Mouse (Mus musculus) adrenal gland, adult 2 months (tissue): Measurements from ENCODE around the gene Plekhh2. TPM values are rescaled to one million over a fixed set of nuclear protein-coding genes. Genes with fewer than 3 reads are reported as not detected.

Source experiments
- DNase-seq: peaks from one replicate; pipeline ENCODE4 v3.0.0; 2021
- polyA plus RNA-seq: library from polyadenylated mRNA; depleted of rRNA; stranded (reverse); fragments of >200 nt; gene quantifications from 2 replicates; pipeline ENCODE4 v1.2.3, GENCODE M21; 2012
- total RNA-seq, 2 experiments: library from RNA; stranded (reverse); gene quantifications; 2 replicates each; pipeline ENCODE4 v1.2.3; 2021

The Plekhh2 gene
- total and polyA plus RNA-seq, 3 experiments: 1.0 to 4.4 (median 3.0) TPM

DNA sequence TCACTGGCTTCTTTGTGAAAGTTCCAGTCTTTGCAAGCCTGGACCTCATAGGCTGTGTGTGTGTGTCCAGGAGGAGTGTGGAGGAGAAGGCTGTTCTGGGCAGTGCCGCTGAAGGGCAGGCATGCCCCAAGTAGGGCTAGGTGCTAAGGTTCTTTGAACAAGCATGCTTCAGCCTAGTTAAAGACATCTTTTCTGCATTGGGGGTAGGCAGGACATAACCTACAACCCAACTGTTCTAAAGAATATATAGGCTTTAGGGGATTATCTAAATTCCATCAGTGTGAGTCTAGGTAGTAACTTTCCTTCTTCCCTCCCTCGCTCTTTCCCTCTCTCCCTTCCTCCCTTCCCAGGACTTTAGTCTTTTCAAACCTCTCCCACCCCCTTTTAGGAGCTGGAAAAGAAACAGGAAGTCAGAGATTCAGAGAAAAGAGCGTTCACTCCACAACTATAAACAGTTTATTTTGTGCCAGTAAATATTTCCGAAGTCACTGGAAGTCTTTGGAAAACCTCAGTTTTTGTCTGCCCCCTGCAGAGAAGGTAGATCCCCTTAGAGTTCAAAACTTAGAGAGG lies 906 bp downstream of the Plekhh2 start:
- DNase-seq: no peak

DNA sequence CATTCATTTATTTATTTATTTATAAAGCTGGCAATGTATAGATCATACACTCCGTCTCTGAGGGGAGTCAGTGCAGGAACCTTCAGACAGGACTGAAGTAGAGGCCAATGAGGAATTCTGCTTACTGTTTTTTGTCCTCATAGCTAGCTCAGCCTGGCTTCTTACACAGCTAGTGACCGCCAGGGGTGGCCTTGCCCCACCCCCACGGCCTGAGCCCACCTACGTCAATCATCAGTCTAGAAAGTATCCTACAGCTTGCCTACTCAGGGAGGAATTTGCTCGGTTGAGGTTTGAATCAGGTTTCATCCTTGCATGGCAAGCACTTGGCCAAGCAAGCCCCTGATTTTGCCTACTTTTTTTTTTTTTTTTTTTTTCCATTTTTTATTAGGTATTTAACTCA lies 4.2 kb downstream of the Plekhh2 start:
- DNase-seq: no peak

DNA sequence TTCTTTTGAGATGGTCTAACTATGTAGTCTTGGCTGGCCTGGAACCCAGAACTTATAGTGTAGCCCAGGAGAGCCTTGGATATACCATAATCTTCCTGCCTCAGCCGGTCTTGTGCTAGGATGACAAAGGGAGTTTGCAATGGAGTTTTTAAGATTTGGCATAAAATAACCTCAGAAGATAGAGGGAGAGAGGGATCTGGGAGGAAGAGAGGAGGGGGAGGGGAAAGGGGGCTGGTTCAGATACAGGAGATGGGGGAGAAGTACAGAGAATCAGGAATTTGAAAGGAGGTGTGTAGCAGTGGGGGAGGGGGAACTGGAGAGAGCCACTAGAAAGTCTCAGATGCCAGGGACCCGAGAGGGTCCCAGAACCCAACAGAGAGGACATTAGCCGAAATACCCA lies 7.7 kb downstream of the Plekhh2 start:
- DNase-seq: no peak

DNA sequence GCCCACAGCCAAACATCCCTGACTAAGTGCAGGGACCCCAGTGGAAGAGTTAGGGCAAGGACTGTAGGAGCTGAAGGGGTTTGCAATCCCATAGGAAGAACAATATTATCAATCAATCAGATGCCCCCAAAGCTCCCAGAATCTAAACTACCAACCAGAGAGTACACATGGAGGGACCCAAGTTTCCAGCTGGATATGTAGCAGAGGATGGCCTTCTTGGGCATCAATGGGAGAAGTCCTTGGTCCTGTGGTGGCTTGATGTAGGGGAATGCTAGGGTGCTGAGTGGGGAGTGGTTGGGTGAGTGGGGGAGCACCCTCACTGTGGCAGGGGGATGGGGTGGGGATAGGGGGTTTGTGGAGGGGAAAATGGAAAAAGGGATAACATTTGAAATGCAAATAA lies 8.4 kb downstream of the Plekhh2 start:
- no peak for DNase-seq

DNA sequence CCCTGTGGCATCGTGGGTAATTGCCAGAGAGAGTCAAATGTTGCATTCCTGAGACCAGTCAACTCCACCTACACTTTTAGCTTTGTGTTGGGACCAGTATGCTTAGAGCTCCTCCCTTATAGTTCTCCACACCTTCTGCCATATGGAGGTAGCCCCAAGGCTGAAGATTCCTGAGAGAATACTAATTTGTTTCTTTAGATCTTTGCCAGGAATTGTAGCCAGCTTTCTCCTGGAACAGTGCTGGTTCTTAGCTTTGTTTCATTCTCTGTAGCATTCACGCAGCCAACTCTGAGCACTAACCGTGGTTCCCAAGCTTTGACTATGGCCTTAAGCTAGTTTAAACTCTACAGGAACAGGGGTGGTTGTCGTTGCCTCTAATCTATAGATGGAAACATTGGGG lies 17.7 kb downstream of the Plekhh2 start:
- DNase-seq: no peak

DNA sequence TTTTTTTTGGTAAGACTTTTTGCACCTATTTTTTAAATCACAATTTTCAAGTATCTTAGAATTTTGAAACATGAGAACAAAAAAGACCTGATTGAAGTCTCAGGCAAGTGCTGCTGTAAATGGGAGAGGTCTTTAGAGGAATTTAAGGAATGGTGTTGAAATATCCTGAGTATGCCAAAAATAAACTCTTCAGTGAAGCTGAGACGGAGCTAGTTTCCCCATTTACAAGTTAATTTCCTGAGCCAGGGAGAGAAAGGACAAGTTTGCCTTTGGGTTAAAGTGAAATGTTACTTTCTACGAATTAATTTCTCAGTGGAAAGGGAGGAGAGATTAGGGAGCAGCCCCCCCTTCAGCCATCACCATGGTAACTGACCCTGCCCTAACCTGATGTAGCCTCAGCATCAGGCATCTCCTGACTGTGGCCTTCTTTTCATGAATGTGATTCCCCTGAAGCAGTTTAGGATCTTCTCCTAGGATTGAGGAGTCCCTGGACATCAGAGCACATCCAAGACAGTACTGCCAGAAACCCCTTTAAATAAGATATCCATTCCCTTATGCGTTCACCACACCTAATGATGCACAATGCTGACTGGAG lies 18.6 kb downstream of the Plekhh2 start:
- DNase-seq: no peak

DNA sequence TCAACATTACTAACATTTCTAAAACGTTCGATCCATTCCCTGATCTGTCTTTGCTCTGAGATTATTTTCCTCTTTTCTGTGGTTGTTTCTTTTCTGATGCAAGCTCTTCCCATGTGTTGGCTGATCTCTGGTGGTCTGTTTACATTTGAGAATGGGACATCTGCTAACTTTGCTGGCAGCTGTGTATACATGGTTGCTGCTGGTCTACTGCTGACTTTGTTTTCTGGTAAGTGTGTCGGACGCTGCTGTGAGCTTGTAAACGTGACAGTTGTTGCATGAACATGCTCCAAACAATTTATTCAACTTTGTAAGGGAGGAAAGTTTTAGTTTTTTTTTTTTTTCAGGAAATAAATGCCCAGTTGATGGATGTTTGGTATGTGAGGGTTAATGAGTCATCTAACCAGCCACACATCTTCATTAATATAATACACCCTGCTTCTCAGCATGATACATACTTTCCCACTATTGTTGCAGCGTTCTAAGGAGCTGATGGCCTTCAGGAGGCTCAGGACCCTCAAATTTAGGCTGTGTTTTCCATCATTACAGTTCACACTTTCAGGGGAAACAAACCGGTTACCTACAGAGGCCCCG lies 21.3 kb downstream of the Plekhh2 start:
- no peak for DNase-seq

DNA sequence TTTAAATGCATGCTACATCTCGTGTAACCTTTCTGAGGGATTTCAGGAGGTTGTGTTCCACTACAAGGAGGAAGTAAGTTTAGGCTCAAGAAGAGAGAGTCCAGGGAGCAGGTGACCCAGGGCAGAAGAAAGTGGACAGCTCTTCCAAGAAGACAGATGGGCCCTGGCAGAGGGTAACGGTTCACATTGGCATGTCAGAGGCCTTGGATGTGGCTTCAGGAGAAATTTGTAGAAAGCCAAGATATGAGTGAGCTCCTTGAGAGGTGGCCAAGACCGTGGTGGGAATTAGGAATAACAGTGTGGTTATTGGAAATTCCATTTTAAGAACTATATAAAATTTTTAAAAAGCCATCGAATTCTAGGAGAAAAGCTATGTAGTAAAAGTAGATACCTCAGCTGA lies 22.1 kb downstream of the Plekhh2 start:
- no peak for DNase-seq

DNA sequence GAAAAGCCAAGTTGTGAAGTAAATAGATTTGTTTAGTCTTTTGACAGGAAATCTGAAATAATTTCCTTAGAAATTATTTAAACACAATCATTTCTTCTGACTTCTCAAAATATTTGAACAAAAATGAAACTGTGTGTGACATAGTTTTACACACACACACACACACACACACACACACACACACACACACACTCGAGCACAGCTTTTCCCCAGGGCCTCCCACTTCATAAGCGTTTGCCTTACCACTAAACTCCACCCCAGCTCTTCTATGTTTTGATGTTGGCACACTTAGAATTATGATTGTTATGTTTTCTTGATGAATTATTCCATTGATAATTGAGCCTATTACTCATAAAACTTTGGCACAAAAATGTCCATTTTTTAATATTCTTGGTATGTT lies 22.9 kb downstream of the Plekhh2 start:
- no peak for DNase-seq

DNA sequence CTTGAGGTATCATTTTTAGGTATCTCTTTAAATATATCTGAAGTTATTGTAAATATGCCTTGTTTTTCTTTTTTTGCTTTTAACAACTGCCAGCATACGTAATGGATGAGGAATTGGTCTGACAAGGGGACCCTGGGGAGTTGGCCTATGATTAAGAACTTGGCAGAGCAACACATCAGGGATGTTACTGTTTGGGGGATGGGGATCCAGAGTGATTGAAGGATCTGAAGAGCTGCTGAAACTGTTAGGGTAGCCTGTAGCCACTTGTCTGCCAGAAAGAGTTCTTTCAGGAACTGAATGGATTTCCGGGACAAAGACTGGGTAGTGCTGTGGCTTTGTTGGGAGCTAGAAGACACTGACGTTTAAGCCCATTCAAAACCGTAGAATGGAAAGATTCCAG lies 23.5 kb downstream of the Plekhh2 start:
- peak; percentile 17 for DNase-seq

DNA sequence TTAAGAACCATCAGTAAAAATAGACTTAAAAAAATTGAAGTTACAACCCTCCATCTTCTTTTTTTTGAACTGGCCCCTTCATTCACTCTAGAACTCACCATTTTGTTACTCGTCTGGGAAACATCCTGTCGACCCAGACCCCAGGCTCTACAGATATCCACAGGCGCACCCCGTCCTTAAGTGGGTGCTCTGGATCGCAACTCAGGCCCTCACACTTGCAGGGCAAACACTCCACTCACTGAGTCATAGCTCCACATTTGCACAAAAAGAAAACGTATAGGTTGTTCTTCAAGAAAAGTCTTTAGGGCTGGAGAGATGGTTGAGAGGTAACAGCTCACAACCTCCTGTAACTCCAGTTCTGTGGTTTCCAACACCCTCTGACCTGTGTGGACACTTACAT lies 25.6 kb downstream of the Plekhh2 start:
- DNase-seq: no peak

DNA sequence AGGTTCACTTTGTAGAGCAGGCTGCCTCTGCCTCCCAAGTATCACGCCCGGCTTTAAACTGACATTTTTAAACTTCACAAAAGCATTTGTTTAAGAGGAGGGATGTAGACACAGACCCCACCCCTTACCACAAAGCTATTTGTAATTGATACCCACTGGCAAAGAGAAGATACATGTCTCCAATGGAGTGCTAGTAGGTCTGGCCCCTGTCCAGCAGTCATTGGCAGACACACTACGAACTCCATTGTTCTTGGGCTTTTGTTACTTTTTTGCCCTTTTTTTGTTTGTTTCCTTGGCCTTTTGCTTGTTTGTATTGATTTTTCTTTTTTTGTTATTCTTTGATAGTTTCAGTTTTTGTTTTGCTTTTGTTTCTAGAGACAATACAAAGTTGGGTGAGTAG lies 26.3 kb downstream of the Plekhh2 start:
- no peak for DNase-seq

DNA sequence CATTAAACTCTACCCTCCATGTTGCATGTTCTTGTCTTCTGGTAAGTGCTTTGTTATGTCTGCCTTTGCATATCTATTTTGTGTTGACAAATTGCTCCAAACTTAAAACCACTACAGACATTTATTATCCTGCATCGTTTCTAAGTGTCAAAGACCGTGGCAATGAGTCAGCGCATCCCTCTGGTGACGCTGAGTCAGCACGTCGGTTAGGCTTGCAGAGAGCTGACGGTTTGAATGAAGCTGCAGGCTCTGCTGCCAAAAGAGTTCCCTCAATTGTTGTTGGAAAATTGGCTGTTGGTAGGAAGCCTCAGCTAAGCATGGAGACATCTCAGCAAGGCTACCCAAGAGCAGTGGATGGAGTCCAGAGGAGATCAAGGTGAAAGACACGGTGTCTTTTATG lies 28.9 kb downstream of the Plekhh2 start:
- peak; percentile 56 for DNase-seq

DNA sequence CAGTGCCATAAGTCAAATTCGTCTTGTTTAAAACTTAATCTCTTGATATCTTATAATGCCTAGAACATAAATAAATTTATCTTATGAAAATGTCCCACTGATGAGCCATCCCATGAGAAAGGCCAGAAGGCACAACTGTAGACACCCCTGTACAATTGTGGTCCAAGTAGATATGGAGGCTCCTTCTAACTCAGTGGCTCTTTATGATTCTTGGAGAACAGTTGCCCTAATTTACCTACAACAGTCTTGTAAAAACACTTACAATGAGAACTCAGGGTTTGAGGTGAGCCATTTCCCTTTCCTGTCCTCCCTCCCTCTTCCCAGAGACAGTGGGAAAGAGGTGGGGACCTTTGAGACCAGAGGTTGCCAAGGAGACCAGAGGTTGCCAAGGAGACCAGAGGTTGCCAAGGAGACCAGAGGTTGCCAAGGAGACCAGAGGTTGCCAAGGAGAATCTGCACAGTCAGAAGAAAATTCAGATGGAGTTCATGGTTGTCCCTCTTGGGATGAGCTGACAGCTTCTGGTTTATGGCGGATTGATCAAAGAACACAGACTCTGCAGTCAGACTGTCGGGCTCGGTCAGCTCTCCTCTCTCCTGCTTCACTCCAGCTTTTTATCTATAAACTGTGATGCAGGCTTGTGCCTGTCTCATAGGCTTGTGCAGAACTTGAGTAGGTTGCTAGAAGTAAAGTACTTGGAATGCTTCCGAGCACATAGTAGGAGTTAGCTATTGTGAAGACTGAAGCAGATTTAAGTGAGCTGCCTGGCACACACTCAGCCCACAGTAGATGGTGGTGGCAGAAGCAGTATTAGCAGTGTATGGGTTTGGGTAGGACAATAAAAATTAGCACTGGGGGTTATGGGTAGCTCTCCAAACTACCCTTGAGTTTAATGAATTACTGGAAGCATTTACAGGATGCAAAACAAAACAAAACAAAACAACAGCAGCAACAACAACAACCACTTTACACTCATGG lies 39.5 kb downstream of the Plekhh2 start:
- no peak for DNase-seq

DNA sequence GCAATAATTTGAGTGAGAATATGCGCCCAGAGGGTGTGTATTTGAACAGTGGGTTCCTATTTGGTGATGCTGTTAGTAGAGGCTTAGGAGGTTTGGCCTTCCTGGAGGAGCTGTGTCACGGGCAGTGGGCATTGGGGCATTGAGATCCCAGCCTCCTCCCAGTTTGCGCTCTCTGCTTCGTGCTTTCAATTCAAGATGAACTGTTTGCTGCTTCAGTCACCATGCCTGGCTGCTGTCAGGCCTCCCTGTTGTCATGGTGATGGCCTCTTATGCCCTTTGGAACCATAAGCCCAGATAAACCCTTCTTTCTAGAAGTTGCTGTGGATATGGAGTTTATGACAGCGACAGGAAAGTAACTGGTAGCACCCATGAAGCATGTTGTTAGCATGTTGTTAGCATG lies 40.5 kb downstream of the Plekhh2 start:
- DNase-seq: no peak

DNA sequence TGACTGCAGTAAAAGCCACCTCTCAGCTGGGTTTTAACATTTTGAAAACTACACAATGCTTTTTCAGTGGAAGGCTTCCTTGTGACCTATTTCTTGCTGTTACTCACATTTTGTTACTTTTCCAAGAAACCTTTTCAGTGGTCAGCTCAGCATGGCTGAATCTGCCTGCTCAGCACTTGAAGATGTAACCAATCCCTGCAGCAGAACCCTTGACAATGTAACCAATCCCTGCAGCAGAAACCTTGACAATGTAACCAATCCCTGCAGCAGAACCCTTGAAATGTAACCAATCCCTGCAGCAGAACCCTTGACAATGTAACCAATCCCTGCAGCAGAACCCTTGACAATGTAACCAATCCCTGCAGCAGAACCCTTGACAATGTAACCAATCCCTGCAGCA lies 52.6 kb downstream of the Plekhh2 start:
- peak; percentile 7 for DNase-seq

DNA sequence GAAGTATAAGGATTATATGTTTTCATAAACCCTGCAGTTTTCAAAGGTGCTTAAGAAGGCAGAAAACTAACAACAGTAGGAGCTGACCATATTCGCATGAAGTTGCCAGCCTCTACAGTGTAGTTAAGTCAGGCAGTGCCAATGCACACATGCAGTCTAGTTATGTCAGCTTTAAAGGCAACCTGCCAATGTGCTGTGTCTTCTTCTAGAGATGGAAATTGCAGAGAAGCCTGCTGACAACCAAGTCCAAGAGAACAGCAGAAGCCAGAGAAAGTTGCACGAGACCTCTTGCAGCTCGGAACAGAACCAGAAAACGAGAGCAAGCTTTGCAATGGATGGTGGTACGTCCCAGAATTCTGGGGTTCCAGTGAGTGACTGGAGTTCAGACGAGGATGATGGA lies 54.1 kb downstream of the Plekhh2 start:
- no peak for DNase-seq

DNA sequence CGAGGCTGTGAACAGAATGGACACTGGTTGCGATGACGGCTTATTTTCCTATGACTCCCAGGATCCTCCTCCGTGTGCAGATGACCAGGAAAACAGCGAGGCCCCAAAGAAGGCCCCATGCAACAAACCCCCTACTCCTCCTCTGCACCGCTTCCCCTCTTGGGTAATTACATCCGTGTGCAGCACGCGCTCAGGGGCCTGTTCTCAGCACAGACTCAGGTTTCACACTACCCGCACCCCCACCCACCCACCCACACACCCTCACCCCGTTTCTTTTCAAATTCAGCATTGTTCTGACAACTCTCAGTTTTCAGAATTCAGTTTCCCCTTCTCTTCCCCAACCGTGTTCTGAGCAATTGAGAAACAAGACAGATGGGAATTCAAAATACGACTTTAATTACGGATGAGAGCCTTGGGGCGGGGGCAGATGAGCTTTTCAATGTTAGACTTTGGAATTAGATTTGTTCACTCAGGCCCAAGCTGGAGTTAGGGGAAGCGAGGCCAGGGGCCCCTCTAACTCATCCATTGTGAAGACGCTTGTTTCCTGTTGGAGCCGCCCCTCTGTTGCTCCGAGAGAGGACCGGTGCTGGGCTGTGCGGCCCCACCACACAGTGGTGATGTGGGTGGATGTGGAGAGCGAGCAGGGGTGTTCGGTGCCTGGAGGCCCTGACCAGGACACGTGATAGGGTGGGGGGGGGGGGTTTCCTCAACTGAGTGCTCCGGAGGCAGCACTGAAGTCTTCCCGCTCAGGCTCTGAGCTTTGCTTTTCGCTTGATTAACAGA lies 55.3 kb downstream of the Plekhh2 start:
- no peak for DNase-seq

DNA sequence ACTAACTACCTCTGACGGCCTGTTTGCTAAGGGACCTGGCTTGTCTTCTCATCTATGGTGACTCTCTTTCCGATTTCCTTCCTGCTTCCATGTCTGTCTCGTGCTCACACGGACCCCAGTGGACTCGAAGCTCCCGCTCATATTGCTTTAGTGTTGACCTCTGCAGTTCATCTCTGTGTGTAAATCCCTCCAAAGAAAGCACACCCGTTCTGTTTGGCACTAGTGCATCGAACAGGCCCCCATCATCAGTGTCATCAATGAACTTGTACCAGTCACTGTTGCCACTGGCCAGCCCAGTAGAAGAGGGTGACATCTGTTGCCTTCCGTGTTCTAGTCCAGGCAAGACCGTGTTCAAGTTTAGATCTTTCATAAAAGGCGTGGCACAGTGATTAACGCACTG lies 57.1 kb downstream of the Plekhh2 start:
- DNase-seq: no peak

DNA sequence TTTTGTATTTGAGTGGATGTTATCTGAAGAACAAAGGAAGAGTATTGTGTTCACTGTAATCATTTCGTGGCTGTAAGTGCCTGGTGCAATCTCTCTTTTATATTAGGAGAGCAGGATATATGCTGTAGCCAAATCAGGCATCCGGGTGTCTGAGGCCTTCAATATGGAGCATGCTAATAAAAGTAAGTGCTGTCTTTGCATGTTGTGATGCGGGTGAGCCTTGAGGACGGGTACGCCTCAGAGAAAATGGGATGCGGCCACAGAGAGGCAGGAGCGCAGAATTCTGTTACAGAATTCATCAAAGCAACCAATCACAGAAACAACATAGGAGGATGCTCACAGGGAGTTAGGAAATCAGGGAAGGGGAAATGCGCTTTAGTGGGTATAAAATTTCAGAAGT lies 58.1 kb downstream of the Plekhh2 start:
- no peak for DNase-seq

DNA sequence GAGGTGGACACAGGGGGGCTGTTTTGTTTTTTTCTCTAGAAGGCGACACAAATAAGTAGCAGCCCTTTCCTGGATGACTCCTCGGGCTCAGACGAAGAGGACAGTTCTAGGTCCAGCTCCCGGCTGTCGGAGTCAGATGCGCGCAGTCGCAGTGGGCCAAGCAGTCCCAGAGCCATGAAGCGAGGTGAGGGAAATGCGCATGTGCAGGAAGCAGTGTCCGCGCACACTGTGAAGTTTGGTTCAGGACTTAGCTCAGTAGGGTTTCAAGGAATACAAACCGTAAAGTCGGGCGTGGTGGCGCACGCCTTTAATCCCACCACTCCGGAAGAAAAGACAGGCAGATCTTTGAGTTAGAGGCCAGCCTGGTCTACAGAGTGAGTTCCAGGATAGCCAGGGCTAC lies 59.9 kb downstream of the Plekhh2 start:
- peak; percentile 21 for DNase-seq

DNA sequence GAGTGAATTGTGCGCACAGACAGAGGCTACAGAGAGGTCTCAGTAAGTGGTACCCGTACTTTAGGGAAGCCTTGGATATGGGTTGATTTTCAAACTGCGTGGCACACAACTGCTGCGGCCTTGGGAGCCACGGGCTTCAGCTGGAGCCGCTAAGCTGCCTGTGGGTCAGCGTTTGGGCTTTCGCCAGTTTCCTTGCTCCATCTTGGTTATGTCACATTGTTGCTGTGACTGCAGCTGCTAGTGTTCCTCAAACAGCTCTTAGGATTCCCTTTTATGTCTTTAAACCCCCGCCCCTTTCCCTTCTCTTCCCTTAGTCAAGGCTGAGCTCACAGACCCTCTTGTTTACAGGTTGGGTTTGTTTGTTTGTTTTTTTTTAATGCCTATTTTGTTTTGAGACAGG lies 61.6 kb downstream of the Plekhh2 start:
- peak; percentile 7 for DNase-seq
